Mouse (Mus musculus) heart, embryonic 10.5 days (tissue): ENCODE measurements around the gene Ctps2. TPM values are rescaled to one million over a fixed set of nuclear protein-coding genes. Genes with fewer than 3 reads are reported as not detected.

Experiments
- DNase-seq: peaks from one replicate; pipeline ENCODE4 v3.0.0-alpha.2; 2017; ENCODE audit warnings: low spot score
- H3K27ac ChIP-seq: fragments of 300-500 bp; sonication (generic); 2 replicates; pipeline ENCODE4 v1.5.1; 2016; ENCODE audit warnings: mild to moderate bottlenecking
- H3K27me3 ChIP-seq: fragments of 300-500 bp; sonication (generic); 2 replicates; pipeline ENCODE4 v1.6.1; 2016; ENCODE audit warnings: mild to moderate bottlenecking; ENCODE audit not compliant: poor library complexity, insufficient read depth, severe bottlenecking
- H3K36me3 ChIP-seq: fragments of 300-500 bp; sonication (generic); 2 replicates; pipeline ENCODE4 v1.6.1; 2016; ENCODE audit warnings: mild to moderate bottlenecking, moderate library complexity
- H3K4me1 ChIP-seq: fragments of 300-500 bp; sonication (generic); 2 replicates; pipeline ENCODE4 v1.6.1; 2016; ENCODE audit warnings: mild to moderate bottlenecking
- H3K4me3 ChIP-seq: fragments of 300-500 bp; sonication (generic); 2 replicates; pipeline ENCODE4 v1.5.1; 2016; ENCODE audit warnings: mild to moderate bottlenecking, moderate library complexity
- H3K9me3 ChIP-seq: fragments of 300-500 bp; sonication (generic); 2 replicates; pipeline ENCODE4 v1.6.1; 2016; ENCODE audit warnings: mild to moderate bottlenecking, moderate library complexity
- WGBS: fragments of 180-500 bp; shearing (Covaris S2); methylation state at CpG from one replicate; pipeline ENCODE4 v1.1.7; 2016; 5-methylcytosine and 5-hydroxymethylcytosine counted together
- polyA plus RNA-seq: library from polyadenylated mRNA; unstranded; fragments of >200 nt; fragmentation: Nextera tagmentation; extraction: Ambion mirVana; gene quantifications from 2 replicates; pipeline ENCODE4 v1.2.1, GENCODE M21; 2016

Gene Ctps2
- polyA plus RNA-seq, 1 experiment from 2014 or later, result 69.5 TPM

DNA sequence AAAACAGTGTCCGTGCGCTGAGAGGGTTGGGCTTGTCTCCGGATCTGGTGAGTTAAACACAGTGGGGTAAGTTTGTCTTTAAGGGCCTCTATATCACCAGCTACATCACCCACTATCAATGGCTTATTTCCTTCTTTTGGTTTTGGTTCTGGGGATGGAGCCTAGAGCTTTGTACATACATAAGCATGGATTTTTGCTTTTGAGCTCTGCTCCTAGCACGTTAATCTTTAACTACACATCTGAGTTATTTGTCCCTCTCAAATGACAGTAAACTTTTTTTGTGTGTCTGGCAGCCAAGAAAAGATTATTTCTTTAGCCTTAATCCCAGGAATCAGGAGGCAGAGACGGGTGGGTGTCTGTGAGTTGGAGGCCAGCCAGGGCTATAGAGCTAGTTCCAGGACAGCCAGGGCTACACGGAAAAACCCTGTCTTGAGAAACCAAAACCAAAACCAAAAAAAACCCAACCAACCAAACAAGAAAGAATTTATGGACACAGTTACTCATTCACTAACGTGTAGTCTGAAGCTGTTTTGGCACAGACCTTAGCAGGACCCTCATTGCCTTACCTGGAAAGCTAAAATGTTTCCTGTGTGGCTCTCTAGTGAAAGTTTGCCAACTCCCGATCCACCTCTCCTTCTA, 20.6 kb downstream of the Ctps2 start:
- WGBS, result 85% methylated on average over 8 of the region's 8 CpGs
- DNase-seq, result no peak

DNA sequence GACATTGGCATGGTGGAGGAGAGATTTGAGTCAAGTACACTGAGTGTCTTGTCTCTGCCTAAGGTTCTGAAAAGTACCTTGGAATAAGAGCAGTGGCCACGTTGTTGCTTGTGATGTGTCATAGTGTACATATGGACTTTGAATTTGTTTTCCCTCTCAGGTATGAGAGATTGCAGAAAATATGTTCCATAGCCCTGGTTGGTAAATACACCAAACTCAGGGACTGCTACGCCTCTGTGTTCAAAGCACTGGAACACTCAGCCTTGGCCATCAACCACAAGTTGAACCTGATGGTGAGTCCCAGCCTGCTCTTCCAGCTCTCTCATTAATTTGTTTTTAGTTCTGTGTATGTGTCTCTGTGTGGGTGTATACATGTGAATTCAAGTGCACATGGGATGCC, 30.4 kb downstream of the Ctps2 start:
- DNase-seq, result no peak
- H3K4me3 ChIP-seq, result no peak overlapping the region
- no peaks in the 10 kb centered on the region for H3K4me1 ChIP-seq
- peaks cover 23% of the 10 kb centered on the region for H3K36me3 ChIP-seq
- no peaks in the 10 kb centered on the region for H3K27me3 ChIP-seq
- H3K9me3 ChIP-seq, result no peaks in the 10 kb centered on the region
- WGBS, result 85% methylated on average over 2 of the region's 2 CpGs
- no peak overlapping the region for H3K27ac ChIP-seq

More for the DNA sequence above, 20.6 kb downstream of the Ctps2 start:
- peaks cover 7% of the 10 kb centered on the region; the same call in 1 of the 2 replicates for H3K36me3 ChIP-seq
- H3K9me3 ChIP-seq, result no peaks in the 10 kb centered on the region
- H3K27me3 ChIP-seq, result no peaks in the 10 kb centered on the region; the same call in 1 of the 2 replicates
- H3K27ac ChIP-seq, result no peak overlapping the region
- H3K4me3 ChIP-seq, result no peak overlapping the region
- no peaks in the 10 kb centered on the region for H3K4me1 ChIP-seq

DNA sequence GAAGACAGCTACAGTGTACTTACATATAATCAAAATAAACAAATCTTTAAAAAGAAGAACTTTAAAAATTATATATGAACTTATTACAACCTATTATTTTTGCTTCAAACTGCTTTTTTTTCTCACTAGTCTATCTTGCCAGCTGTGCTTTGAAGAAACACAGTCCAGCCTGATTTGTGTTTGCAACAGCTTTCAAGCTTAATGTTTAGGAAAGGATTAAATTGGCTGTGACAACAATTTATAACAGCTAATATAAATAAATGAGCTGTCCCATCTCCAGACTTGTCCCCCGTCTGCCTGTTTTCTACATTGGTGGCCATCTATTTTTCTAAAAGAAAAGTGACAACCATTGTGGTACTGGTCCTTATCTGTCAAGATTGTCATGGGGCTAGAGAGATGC, 41.0 kb downstream of the Ctps2 start:
- Histone ChIP-seq H3K27ac (no peak overlapping the region), H3K36me3 (peaks cover 9% of the 10 kb centered on the region; the same call in 1 of the 2 replicates), H3K4me1 (no peaks in the 10 kb centered on the region), H3K9me3 (no peaks in the 10 kb centered on the region), H3K27me3 (no peaks in the 10 kb centered on the region), H3K4me3 (no peak overlapping the region)
- WGBS, result 88% methylated on average over 1 of the region's 1 CpGs
- DNase-seq, result no peak

DNA sequence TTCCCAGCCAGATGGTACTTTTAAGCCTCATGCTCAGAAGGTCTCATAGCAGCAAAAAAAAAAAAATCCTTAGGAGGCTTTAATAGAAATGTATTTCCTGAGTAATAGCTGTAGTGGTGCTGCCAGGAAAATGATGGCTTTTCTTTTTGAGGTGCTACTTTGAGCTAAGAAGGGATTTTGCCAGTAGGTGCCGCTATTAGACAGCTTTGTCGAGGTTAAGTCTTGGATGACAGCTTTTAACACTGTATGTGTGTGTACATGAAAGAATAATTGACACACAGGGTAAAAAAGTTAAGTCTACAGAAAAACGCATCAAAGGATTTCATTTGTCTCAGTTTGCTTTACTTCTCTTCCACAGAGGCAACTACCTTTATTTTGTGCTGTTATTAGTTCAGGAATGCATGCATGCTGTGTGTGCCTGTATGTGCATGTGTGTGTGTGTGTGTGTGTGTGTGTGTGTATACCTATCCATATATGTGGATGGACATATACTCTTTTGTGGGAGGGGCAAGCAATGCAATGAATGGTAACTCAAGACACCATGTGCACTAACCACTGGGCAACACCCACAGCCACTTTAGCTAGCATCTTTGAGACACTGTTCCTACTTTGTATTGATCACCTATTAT, 48.9 kb downstream of the Ctps2 start:
- Histone ChIP-seq H3K27me3 (no peaks in the 10 kb centered on the region), H3K9me3 (no peaks in the 10 kb centered on the region), H3K4me1 (no peaks in the 10 kb centered on the region), H3K36me3 (no peaks in the 10 kb centered on the region), H3K4me3 (no peak overlapping the region), H3K27ac (no peak overlapping the region)
- no peak for DNase-seq
- WGBS, result 32% methylated on average over 3 of the region's 3 CpGs

DNA sequence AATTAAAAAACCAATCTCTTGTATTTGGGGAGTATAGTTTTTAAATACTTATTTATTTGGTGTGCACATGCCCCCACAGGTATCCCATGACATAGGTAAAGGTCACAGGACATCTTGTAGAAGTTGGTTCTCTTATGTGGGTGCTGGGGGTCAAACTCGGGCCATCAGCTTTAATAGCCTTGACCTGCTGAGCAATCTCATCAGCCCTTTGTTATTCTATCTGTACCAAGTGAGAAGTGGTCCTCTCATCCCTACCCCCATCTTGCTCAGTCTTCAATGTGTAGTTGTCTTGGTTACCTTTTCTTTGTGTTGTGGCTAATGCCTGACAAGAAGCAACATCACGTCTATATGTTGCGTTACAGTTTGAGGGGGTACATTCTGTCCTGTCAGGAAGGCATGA, 56.9 kb downstream of the Ctps2 start:
- Histone ChIP-seq H3K4me1 (no peaks in the 10 kb centered on the region), H3K4me3 (no peak overlapping the region), H3K9me3 (no peaks in the 10 kb centered on the region), H3K27me3 (no peaks in the 10 kb centered on the region), H3K27ac (no peak overlapping the region), H3K36me3 (no peaks in the 10 kb centered on the region)
- no peak for DNase-seq
- 74% methylated on average over 3 of the region's 3 CpGs for WGBS

DNA sequence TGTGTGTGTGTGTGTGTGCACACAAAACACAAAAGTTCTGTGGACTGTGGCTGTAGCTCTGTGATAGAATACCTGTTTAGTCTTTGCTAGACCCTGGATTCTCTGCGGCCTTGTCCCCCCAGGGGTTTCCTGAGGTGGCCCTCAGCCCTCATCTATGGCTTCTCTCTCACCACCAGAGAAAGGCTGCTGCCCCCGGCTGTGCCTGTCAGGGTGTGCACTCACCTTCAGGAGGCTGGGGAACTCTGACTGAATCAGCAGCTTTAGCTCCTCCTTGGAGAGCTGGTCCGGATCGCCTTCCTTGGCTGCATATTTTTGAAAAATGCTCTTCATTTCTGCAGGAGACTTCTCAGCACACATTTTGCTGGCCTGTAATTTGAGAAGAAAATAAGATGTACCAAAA, 62.8 kb downstream of the Ctps2 start:
- H3K4me1 ChIP-seq, result no peaks in the 10 kb centered on the region
- H3K4me3 ChIP-seq, result no peak overlapping the region
- H3K36me3 ChIP-seq, result no peaks in the 10 kb centered on the region
- no peaks in the 10 kb centered on the region for H3K9me3 ChIP-seq
- no peak overlapping the region for H3K27ac ChIP-seq
- 40% methylated on average over 4 of the region's 4 CpGs for WGBS
- no peak for DNase-seq
- H3K27me3 ChIP-seq, result no peaks in the 10 kb centered on the region

DNA sequence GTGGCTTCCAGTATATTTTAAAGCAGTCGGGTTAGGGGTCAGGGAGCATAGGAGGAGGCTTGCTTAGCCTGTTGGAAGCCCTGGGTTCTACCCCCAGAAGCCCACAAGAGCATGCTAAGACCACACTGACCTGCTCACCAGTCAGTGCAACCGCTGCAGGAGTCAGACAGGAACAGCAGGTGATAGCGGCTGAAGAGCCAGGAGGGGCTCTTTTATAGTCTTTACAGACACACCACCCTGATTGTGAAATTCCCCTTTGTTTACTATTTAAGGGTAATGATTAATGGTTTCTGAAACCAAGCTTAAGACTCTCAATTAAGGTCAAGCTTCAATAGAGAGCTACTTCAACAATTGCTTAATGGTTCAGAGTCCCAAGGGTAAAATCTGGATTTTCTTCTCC, 63.3 kb downstream of the Ctps2 start, which contains the start of gene S100g:
Gene S100g (minus strand): TSS at position 217 of the 400 bp plus-strand sequence.
- H3K9me3 ChIP-seq, result no peaks in the 10 kb centered on the region
- no peak within 1 kb of the TSS for H3K4me3 ChIP-seq
- WGBS, result 38% methylated on average over 3 of the region's 3 CpGs
- H3K36me3 ChIP-seq, result no peaks in the 10 kb centered on the region
- H3K27ac ChIP-seq, result no peak within 1 kb of the TSS
- DNase-seq, result no peak
- H3K27me3 ChIP-seq, result no peaks in the 10 kb centered on the region
- no peaks in the 10 kb centered on the region for H3K4me1 ChIP-seq

DNA sequence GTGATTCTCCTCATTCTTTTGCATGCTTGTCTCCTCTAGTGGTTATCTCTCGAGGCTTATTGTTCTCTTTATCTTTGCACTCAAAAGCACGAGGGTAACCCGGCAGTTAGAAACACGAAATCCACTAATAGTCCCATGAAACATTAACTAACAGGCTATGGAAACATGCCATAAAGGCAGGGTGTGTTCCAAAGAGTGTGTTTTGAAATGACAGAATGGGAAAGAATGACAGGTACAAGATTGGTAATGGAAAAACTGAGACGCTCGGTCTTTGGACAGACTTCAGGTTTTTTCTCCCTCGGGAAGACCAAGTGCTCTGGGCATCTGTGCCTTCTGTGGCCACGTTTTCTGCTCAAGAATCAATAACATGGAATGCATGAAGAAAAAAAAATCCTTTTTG, 66.4 kb downstream of the Ctps2 start:
- no peak for DNase-seq
- 50% methylated on average over 8 of the region's 8 CpGs for WGBS
- no peaks in the 10 kb centered on the region for H3K27me3 ChIP-seq

DNA sequence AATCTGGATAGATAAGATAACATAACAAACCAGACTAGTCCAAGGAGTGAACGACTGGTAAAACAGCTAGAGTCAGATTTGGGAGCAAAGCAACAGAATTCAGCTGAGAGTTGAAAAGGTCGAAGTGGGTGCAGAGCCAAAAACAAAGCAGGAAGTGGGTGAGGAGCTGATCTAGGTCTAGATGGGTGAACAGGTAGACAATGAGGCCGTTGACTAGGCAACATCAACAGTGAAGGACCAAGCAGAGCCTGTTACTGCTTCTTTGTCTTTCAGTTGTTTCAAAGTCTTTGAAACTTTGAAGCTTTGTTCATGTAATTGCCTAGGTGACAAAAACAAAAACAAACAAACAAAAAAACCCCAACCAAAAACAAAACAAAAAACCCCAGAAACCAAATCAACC, 75.2 kb downstream of the Ctps2 start:
- WGBS, result 68% methylated on average over 3 of the region's 3 CpGs
- H3K4me1 ChIP-seq, result no peaks in the 10 kb centered on the region
- H3K36me3 ChIP-seq, result no peaks in the 10 kb centered on the region
- H3K27me3 ChIP-seq, result no peaks in the 10 kb centered on the region
- no peak overlapping the region for H3K4me3 ChIP-seq
- no peaks in the 10 kb centered on the region for H3K9me3 ChIP-seq
- no peak for DNase-seq
- H3K27ac ChIP-seq, result no peak overlapping the region

More for the DNA sequence above, 66.4 kb downstream of the Ctps2 start:
- H3K36me3 ChIP-seq, result no peaks in the 10 kb centered on the region
- no peak overlapping the region for H3K27ac ChIP-seq
- H3K4me1 ChIP-seq, result no peaks in the 10 kb centered on the region
- H3K9me3 ChIP-seq, result no peaks in the 10 kb centered on the region
- no peak overlapping the region for H3K4me3 ChIP-seq

DNA sequence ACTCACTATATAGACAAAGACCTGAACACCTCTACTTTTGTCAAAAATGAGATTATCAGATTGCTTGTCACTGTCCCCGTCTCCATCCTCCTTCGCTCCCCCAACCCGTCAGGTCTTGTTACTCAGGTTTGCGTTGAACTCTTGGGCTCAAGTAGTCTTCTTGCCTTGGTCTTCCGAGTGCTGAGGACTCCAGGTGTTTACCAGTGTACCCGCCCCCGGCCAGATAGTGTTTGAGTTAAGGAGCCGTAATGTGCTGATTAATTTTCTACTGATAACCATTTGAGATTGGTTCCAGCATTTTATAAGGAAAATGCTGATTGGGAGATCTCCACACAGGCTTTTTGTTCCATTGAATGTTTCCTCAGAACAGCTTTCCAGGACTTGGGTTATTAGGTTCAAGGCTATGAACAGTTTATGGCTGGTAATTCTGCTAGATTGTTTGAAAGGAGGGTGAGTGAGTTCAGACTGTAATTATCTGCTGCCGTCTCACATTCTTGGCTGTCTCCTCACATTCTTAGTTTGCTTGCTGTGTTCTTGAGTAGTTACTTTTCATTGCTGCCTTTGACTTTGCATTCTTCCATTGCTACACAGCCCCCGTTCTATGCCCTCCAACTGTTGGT, 85.9 kb downstream of the Ctps2 start:
- no peaks in the 10 kb centered on the region for H3K27me3 ChIP-seq
- peaks cover 4% of the 10 kb centered on the region; the same call in 1 of the 2 replicates for H3K36me3 ChIP-seq
- no peak overlapping the region for H3K4me3 ChIP-seq
- WGBS, result 88% methylated on average over 10 of the region's 10 CpGs
- H3K9me3 ChIP-seq, result no peaks in the 10 kb centered on the region
- no peaks in the 10 kb centered on the region for H3K4me1 ChIP-seq
- H3K27ac ChIP-seq, result no peak overlapping the region
- DNase-seq, result no peak

DNA sequence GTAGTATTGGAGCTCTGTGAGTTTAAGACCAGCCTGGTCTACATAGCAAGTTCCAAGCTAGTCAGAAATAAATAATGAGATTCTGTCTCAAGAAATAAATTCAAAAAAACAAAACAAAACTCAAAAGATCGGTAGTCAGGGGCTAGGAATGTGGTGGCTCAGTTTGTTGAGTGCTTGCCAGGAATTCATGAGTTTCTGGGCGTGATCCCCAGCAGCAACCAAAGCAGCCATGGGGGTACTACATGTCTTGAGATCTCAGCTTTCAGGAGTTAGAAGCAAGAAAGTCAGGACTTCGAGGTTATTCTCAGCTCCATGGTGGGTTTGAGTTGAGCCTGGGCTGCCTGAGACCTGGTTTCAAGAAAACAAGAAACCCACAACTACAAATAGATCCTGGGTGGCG, 90.4 kb downstream of the Ctps2 start:
- no peaks in the 10 kb centered on the region for H3K27me3 ChIP-seq
- no peaks in the 10 kb centered on the region for H3K9me3 ChIP-seq
- WGBS, result 77% methylated on average over 4 of the region's 4 CpGs
- DNase-seq, result no peak
- no peak overlapping the region for H3K27ac ChIP-seq
- H3K4me3 ChIP-seq, result no peak overlapping the region
- H3K36me3 ChIP-seq, result no peaks in the 10 kb centered on the region
- no peaks in the 10 kb centered on the region for H3K4me1 ChIP-seq

DNA sequence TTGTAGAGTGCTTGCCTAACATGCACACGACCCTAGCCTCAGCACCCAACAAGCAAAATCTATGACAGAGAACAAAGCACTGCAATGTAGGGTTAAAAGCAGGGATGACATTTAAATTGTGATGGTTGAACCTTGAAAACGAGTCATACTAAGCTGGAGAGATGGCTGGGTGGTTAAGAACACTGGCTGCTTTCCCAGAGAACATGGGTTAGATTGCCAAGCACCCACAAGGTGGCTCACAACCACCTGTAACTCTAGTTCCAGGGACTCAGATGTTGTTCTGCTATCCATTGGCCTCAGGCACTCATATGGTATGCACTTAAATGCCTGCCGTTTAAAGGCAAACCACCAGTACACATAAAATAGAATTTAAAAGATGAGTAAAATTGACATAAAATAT, 91.1 kb downstream of the Ctps2 start:
- H3K36me3 ChIP-seq, result no peaks in the 10 kb centered on the region
- no peaks in the 10 kb centered on the region for H3K9me3 ChIP-seq
- H3K4me1 ChIP-seq, result no peaks in the 10 kb centered on the region
- H3K4me3 ChIP-seq, result no peak overlapping the region
- no peak overlapping the region for H3K27ac ChIP-seq
- no peak for DNase-seq
- H3K27me3 ChIP-seq, result no peaks in the 10 kb centered on the region
- 77% methylated on average over 3 of the region's 3 CpGs for WGBS

DNA sequence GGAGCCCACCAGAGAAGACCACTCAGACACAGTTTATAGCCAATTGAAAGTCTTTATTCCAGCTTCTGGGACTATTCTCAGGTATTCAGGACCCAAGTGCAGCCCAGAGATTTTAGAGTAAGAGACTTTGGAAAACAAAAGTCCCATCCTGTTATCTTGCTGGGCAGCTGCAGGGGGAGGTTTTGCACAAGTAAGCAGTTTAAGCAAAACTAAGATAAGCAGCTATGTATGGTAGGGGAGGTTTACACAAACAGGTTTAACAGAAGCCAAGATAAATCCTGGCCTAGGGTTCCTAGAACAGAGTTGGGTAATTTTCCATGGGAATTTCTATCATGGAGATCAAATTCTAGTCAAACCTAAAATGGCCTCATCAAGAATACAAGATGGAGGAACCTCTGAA, 126.8 kb downstream of the Ctps2 start:
- no peak overlapping the region for H3K27ac ChIP-seq
- DNase-seq, result no peak
- H3K9me3 ChIP-seq, result no peaks in the 10 kb centered on the region
- no peaks in the 10 kb centered on the region; the same call in 1 of the 2 replicates for H3K27me3 ChIP-seq
- no peaks in the 10 kb centered on the region for H3K36me3 ChIP-seq
- no peaks in the 10 kb centered on the region for H3K4me1 ChIP-seq
- no peak overlapping the region for H3K4me3 ChIP-seq
